ENCODE assay signal across 9 mouse cellular contexts in the genomic region with DNA sequence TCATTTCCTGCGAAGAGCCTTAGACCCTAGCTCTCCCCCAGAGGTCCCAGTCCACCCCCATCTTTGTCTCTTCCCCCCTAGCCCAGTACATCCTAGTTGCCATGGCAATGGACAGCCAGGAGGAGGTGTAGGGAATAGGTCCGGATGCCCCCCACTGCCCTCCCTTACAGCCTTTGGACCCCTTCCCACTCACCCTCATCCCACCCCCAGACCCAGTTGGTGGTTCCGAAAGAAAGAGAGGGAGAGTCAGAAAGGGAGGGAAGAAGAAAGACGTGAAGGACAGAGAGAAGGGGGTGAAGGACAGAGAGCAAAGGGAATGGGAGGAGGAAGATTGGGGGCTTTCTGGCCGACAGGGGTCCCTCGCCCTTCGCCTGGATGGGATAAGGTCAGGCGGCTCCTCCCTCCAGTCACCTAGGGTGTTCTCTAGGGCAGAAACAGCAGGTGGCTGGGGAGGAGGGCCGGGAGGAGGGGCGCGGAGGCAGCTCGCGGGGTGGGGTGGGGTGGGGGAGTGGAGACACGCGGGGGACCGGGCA. TPM values are rescaled to one million over a fixed set of nuclear protein-coding genes. Genes with fewer than 3 reads are reported as not detected.
A peak's percentile ranks its signal among the peaks of the same experiment; 100 is the strongest.
DNase-seq lines count a peak whose midpoint lies in the region; ATAC-seq and TF ChIP-seq lines count a peak whose summit lies in the region.
"Had no signal": no experiment of that assay in that cellular context is flagged by ENCODE, and none has a peak within 500 bp of the region (broad histone marks: within the 10 kb centered on the region; RNA-seq: fewer than 3 reads in every experiment).

No protein-coding gene starts in this region.

- peak overlapping the region; percentile 99 for H3K27ac ChIP-seq in left cerebral cortex, adult 2 months
- peak overlapping the region; percentile 94 for H3K27ac ChIP-seq in hindbrain, embryonic 10.5 days
- peak overlapping the region; percentile 92 for H3K27ac ChIP-seq in midbrain, embryonic 13.5 days

- no peaks in the 10 kb centered on the region for H3K9me3 ChIP-seq in hindbrain, embryonic 10.5 days
- no peaks in the 10 kb centered on the region for H3K9me3 ChIP-seq in midbrain, embryonic 13.5 days

- 0% methylated on average over 16 of the region's 16 CpGs for WGBS in hindbrain, embryonic 10.5 days
- WGBS in midbrain, embryonic 13.5 days, result under 1% methylated on average over 16 of the region's 16 CpGs

- intact Hi-C loops in left cerebral cortex, adult 2 months (cut with DNase I), result loop anchor here (1.0 kb wide), 1 partner anchor 54 kb away; no protein-coding TSS in a partner anchor
- intact Hi-C loops in left cerebral cortex, postnatal 14 days (cut with DNase I), result loop anchor here (2.0 to 5.0 kb wide), 2 partner anchors 42 to 69 kb away; a partner anchor contains a TSS

- TF ChIP-seq CTCF in left cerebral cortex, adult 2 months (IDR thresholded peaks at IDR 0.05), result no peak

- peak overlapping the region; percentile 70 for H3K4me2 ChIP-seq in midbrain, embryonic 13.5 days (replicated peaks)

- peaks cover 5% of the 10 kb centered on the region; the same call in 1 of the 2 replicates for H3K36me3 ChIP-seq in hindbrain, embryonic 10.5 days
- H3K36me3 ChIP-seq in midbrain, embryonic 13.5 days, result peaks cover 6% of the 10 kb centered on the region; the same call in 1 of the 2 replicates

- H3K27me3 ChIP-seq in hindbrain, embryonic 10.5 days (ENCODE audit: insufficient read depth, poor library complexity, severe bottlenecking), result peaks cover 68% of the 10 kb centered on the region
- H3K27me3 ChIP-seq in midbrain, embryonic 13.5 days, result 0 out of 2 replicates have a peak, but pooled peaks cover 12% of the 10 kb centered on the region

- peak overlapping the region; percentile 60 for H3K4me3 ChIP-seq in left cerebral cortex, adult 2 months
- peak overlapping the region; percentile 71 for H3K4me3 ChIP-seq in hindbrain, embryonic 10.5 days
- H3K4me3 ChIP-seq in midbrain, embryonic 13.5 days (replicated peaks), result peak overlapping the region; percentile 68

- ATAC-seq in midbrain, embryonic 13.5 days, result peak; percentile 37

- DNase-seq in left cerebral cortex, adult 2 months (ENCODE audit: extremely low spot score in 1 of 2, low spot score in 2 of 2), result peak in 1 of 2 experiments; percentile 22
- no peak for DNase-seq in left cerebral cortex, postnatal 14 days (ENCODE audit: low spot score in 2 of 2)
- DNase-seq in cerebellum, postnatal 10 days, result peak; percentile 69 to 79
- DNase-seq in hindbrain, embryonic 10.5 days (ENCODE audit: low spot score), result peak; percentile 26
- no peak for DNase-seq in urinary bladder, postnatal 10 days (ENCODE audit: low spot score)
- no peak for DNase-seq in spleen, postnatal 4 days (ENCODE audit: low spot score in 2 of 2)
- no peak for DNase-seq in lung, postnatal 36 days

- peak overlapping the region; percentile 86 for H3K9ac ChIP-seq in midbrain, embryonic 13.5 days (replicated peaks)

- H3K4me1 ChIP-seq in hindbrain, embryonic 10.5 days (replicated peaks), result peaks cover 78% of the 10 kb centered on the region
- peaks cover 75% of the 10 kb centered on the region for H3K4me1 ChIP-seq in midbrain, embryonic 13.5 days (replicated peaks)

RNA-seq across cellular contexts. Expression of a gene that starts 0.6 kb away (rescaled TPM):
- 100 to 1,000 TPM; 231 to 248 TPM for total RNA-seq in left cerebral cortex, adult 2 months (2021)
- total RNA-seq in left cerebral cortex, postnatal 14 days (2021), result 100 to 1,000 TPM; 220 to 231 TPM
- polyA plus RNA-seq in hindbrain, embryonic 10.5 days (2016; fragmentation: Nextera tagmentation; extraction: Ambion mirVana), result 2.3 and 5.0 TPM in 2 replicates
- 19.2 and 22.9 TPM in 2 replicates for polyA plus RNA-seq in midbrain, embryonic 13.5 days (2015; fragmentation: Nextera tagmentation; extraction: Ambion mirVana)
- total RNA-seq: neutrophil, adult 5-6 weeks had no signal

RNA-seq across cellular contexts. Expression of a gene that starts 5.6 kb away (rescaled TPM):
- 10 to 100 TPM; 29.1 to 33.1 TPM for total RNA-seq in left cerebral cortex, adult 2 months (2021)
- 10 to 100 TPM; 25.9 to 32.9 TPM for total RNA-seq in left cerebral cortex, postnatal 14 days (2021)
- 12.6 and 13.4 TPM in 2 replicates for polyA plus RNA-seq in hindbrain, embryonic 10.5 days (2016; fragmentation: Nextera tagmentation; extraction: Ambion mirVana)
- polyA plus RNA-seq in midbrain, embryonic 13.5 days (2015; fragmentation: Nextera tagmentation; extraction: Ambion mirVana), result 12.3 and 17.0 TPM in 2 replicates
- total RNA-seq: neutrophil, adult 5-6 weeks had no signal

RNA-seq across cellular contexts. Expression of a gene that starts 23.1 kb away (rescaled TPM):
- not detected for total RNA-seq in left cerebral cortex, adult 2 months (2021)
- not detected for total RNA-seq in left cerebral cortex, postnatal 14 days (2021)
- polyA plus RNA-seq in hindbrain, embryonic 10.5 days (2016; fragmentation: Nextera tagmentation; extraction: Ambion mirVana), result 0.44 and 0.76 TPM in 2 replicates
- polyA plus RNA-seq in midbrain, embryonic 13.5 days (2015; fragmentation: Nextera tagmentation; extraction: Ambion mirVana), result 5.1 and 7.5 TPM in 2 replicates

RNA-seq across cellular contexts. Expression of a gene that starts 24.8 kb away (rescaled TPM):
- 1 to 10 TPM; 2.0 to 4.6 TPM for total RNA-seq in left cerebral cortex, adult 2 months (2021)
- total RNA-seq in left cerebral cortex, postnatal 14 days (2021), result 1 to 10 TPM; 1.1 to 1.5 TPM
- not detected in 2 replicates for polyA plus RNA-seq in hindbrain, embryonic 10.5 days (2016; fragmentation: Nextera tagmentation; extraction: Ambion mirVana)
- polyA plus RNA-seq in midbrain, embryonic 13.5 days (2015; fragmentation: Nextera tagmentation; extraction: Ambion mirVana), result 0.07 TPM in 1 of 2 replicates, not detected in the other

RNA-seq across cellular contexts. Expression of a gene that starts 33.8 kb away (rescaled TPM):
- total RNA-seq in left cerebral cortex, adult 2 months (2021), result under 1 TPM; 0.63 to 0.66 TPM
- 1 to 10 TPM; 1.6 to 1.7 TPM for total RNA-seq in left cerebral cortex, postnatal 14 days (2021)
- polyA plus RNA-seq in hindbrain, embryonic 10.5 days (2016; fragmentation: Nextera tagmentation; extraction: Ambion mirVana), result 232 and 255 TPM in 2 replicates
- polyA plus RNA-seq in midbrain, embryonic 13.5 days (2015; fragmentation: Nextera tagmentation; extraction: Ambion mirVana), result 82.7 and 89.5 TPM in 2 replicates

Comparison
In these comparisons a context has a peak if more than half of its experiments do, and no peak if none do; other contexts are left out.
1. DNase-seq: peak in cerebellum, postnatal 10 days (2 of 2) and hindbrain, embryonic 10.5 days (single experiment); none in left cerebral cortex, postnatal 14 days (0 of 2), urinary bladder, postnatal 10 days (single experiment), spleen, postnatal 4 days (0 of 2) and lung, postnatal 36 days (single experiment).
2. Peak in every context shown above with its lines, with median percentiles within 50 percentile points of each other: H3K27ac ChIP-seq and H3K4me3 ChIP-seq.